Mouse (Mus musculus) heart, postnatal 14 days (tissue): Measurements from ENCODE around the gene Polk. TPM values are rescaled to one million over a fixed set of nuclear protein-coding genes. Genes with fewer than 3 reads are reported as not detected.

Experiments
- DNase-seq, 2 experiments: peaks; one replicate each; pipeline ENCODE4 v3.0.0; 2021 to 2022
- intact Hi-C: fragments of 180-260 bp; cut with DNase I; formaldehyde crosslinking; loops from one replicate; pipeline ENCODE4 v1.15.1; 2025
- long read RNA-seq, 2 experiments: library from polyadenylated mRNA; stranded (forward); transcript quantifications; one replicate each; pipeline ENCODE4 v2.0.0; 2021
- total RNA-seq, 2 experiments: library from RNA; stranded (reverse); gene quantifications; 2 replicates each; pipeline ENCODE4 v1.2.3; 2021

Gene Polk
- total RNA-seq, result 1 to 10 TPM; 5.5 to 6.4 TPM
- long read RNA-seq, experiment 1, partial matches to known transcripts, result 0 of 1 reads
- long read RNA-seq, experiment 1, other reads (novel, unspliced or antisense), result 1 of 1 reads
- long read RNA-seq, experiment 2, full-length matches to known transcripts, result 1 of 4 reads
- long read RNA-seq, experiment 2, partial matches to known transcripts, result 1 of 4 reads
- long read RNA-seq, experiment 2, other reads (novel, unspliced or antisense), result 2 of 4 reads

DNA sequence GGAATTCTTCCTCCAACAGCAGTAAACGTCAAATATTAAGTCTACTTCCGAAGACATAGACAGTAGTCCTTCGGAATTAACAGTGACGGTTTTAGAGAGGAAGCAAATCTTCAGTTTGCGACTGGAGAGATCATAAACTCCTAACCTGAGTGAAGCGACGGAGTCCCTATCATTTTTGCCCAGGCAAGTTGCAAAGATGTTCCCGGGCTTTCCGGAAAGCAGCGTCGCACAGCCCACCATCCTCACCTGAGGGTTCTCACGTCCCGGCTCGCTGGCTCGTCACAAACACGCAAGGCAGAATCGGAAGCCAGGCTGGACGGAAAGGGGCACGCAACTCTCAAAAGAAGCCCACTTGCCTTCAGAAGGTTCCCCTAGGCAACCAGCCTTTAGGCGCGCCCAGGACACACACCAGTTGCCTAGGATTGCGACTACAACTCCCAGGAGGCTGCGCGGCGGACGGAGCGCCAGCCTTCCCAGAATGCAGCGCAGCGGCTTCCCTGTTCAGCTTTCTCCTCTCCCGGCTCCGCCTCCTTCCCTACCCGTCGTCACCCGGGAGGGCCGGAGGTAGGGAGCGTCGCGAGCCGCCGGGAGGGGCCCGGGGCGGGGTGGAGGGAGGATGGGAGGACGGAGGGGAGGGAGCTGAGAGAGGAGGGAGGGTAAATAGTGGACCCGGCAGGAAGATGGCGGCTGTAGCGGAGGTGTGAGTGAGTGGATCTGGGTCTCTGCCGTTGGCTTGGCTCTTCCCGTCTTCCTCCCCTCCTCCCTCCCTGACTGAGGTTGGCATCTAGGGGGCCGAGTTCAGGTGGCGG, at the start of gene Polk, which contains the start of gene Col4a3bp:
Gene Polk (minus strand): TSS at position 499 of the 809 bp plus-strand sequence.
Gene Col4a3bp (plus strand): TSS at position 538 of the 809 bp plus-strand sequence.
- DNase-seq, result peak; percentile 97
- intact Hi-C loops, result loop anchor here (2.0 to 5.0 kb wide), 2 partner anchors 45 to 51 kb away; no protein-coding TSS in a partner anchor

DNA sequence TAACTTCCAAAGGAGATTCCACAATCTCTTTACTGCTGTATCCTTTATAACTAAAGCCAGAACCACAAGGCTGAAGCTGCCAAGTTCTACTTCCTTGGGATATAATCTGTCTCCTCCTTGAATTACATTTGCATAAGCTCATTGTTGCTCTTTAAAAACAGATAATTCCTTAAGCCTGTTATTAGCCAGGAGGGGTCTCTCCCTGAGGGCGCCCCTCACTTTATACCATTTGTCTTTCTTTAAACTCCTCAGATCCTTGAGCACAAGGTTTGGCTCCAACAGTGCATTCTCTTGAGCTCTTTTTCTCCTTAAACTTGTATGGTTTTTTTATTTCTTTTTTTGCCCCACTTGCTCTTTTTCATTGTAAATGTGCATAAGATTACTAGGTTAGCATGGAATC, 46.3 kb upstream of the Polk start:
- DNase-seq, result no peak
- intact Hi-C loops, result no loop called here

DNA sequence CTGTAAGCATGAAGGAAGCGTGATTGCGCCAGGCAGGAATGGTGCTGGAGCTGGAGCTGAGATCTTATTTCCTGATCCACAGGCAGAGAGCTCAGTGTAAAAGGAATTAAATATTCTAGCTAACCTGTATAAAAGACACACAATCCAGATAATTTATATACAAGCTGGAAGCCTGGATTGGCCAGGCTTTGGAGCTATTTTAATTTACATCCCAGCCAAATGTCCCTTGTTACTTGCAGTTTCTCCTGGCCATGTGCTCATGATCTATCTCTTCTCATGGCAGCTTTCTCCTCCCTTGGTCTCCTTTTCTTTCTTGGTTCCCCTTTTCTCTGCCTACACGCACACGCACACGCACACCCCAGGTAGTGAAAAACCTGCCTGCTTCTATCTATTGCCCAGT, 44.2 kb upstream of the Polk start:
- intact Hi-C loops, result no loop called here
- DNase-seq, result no peak

GRCm38 (mm10) chr13:96584201-96584600, 41.8 kb upstream of the Polk start:
- intact Hi-C loops, result no loop called here
- DNase-seq, result no peak

DNA sequence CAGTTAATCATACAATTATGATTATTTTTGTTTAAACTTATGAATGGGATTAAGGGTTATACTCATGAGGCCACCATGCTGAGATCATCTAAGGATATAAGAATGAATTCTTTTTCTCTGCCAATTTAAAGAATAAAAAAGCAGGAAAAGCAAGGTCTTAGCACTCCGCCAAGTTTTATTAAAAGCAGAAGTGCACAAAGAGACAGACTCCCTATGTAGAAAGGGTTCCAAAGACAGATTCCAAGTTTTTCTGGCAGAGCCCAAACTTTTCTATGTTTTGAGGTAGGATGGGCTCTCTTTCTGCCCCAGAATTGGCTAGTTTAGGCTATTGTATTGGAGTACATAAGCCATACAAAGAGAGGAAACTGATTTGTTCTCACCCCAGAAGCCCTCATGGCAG, 37.6 kb upstream of the Polk start:
- intact Hi-C loops, result no loop called here

GRCm38 (mm10) chr13:96579104-96579503, 36.7 kb upstream of the Polk start:
- DNase-seq, result no peak
- intact Hi-C loops, result no loop called here

More for the DNA sequence above, 37.6 kb upstream of the Polk start:
- DNase-seq, result no peak

- no peak for DNase-seq
- intact Hi-C loops, result no loop called here
These were observed 31.8 kb upstream of the Polk start for GRCm38 (mm10) chr13:96574170-96574569.

- intact Hi-C loops, result no loop called here
- no peak for DNase-seq
These were observed 28.6 kb upstream of the Polk start for GRCm38 (mm10) chr13:96571016-96571361.

- intact Hi-C loops, result no loop called here
These were observed 28.1 kb upstream of the Polk start for GRCm38 (mm10) chr13:96570313-96571015.

DNA sequence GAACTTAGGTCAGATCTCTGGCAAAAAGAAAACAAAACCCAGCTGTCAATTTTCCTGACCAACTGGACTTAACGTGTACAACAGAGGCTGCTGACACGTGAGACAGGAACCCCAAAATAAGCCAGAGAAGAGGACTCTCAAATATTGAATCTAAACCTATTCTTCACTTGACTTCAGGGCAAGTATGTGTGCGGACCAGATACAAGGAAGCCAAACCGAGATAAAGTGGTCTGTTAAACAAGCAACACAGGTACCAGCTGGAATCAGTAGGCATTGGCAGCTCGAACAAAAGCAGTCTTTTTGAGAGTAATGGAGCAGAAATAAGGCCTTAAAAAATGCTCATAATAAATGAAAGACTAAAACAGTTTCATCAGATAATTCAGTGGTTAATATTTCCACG, 25.6 kb upstream of the Polk start:
- intact Hi-C loops, result no loop called here
- DNase-seq, result no peak

More at GRCm38 (mm10) chr13:96570313-96571015, 28.1 kb upstream of the Polk start:
- no peak for DNase-seq

DNA sequence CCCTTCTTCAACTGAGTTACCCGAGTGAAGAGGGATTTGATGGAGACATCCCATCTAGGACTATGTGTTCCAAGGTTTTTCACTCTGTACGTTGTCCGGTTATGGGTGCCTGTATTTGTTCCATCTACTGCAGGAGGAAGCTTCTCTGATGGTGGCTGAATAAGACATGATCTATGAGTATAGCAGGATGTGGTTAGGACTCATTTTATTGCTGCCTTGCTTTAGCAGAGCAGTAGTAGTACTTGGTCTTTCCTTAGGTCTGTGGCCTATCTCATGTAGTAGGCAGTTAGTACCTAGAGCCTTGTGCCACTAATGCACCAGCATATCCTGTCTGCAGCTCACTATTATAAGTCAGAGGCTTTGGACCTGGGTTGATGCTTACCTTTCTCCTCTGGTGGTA, 12.7 kb upstream of the Polk start:
- DNase-seq, result no peak
- intact Hi-C loops, result no loop called here

GRCm38 (mm10) chr13:96547941-96548340, 5.6 kb upstream of the Polk start:
- intact Hi-C loops, result no loop called here
- DNase-seq, result no peak

GRCm38 (mm10) chr13:96547250-96547649, 4.9 kb upstream of the Polk start:
- no peak for DNase-seq
- intact Hi-C loops, result no loop called here

- intact Hi-C loops, result loop anchor here (5.0 kb wide), 1 partner anchor 47 kb away; no protein-coding TSS in a partner anchor
- DNase-seq, result no peak
These were observed 2.1 kb upstream of the Polk start for GRCm38 (mm10) chr13:96544506-96544905.

GRCm38 (mm10) chr13:96542901-96543891, 817 bp upstream of the Polk start:
- intact Hi-C loops, result loop anchor here (1.0 to 5.0 kb wide), 3 partner anchors 46 to 109 kb away; no protein-coding TSS in a partner anchor

DNA sequence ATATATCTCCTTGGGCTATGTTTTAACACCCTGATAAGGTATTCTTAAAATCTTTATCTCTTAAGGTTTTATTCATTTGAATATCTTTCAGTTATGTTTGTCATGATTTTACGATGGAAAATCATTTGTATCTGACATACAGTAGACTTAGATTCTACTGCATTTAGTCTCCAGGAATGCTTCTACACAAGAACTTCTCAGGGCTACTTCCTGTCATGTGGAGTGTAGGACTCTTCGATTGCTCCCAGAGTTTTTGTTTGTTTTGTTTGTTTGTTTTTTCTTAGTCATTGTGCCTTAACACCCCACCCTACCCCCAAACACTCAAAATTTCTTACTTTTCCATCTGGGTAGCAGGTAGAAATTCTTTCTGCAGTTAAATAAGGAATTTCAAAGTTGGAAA, 998 bp downstream of the Polk start:
- intact Hi-C loops, result loop anchor here (5.0 kb wide), 1 partner anchor 44 kb away; no protein-coding TSS in a partner anchor
- no peak for DNase-seq

More at GRCm38 (mm10) chr13:96542901-96543891, 817 bp upstream of the Polk start:
- peak in 1 of 2 experiments; percentile 61 for DNase-seq

GRCm38 (mm10) chr13:96538103-96538502, 4.3 kb downstream of the Polk start:
- no peak for DNase-seq
- intact Hi-C loops, result no loop called here

- intact Hi-C loops, result no loop called here
- DNase-seq, result no peak
These were observed 5.4 kb downstream of the Polk start for GRCm38 (mm10) chr13:96536821-96537572.

DNA sequence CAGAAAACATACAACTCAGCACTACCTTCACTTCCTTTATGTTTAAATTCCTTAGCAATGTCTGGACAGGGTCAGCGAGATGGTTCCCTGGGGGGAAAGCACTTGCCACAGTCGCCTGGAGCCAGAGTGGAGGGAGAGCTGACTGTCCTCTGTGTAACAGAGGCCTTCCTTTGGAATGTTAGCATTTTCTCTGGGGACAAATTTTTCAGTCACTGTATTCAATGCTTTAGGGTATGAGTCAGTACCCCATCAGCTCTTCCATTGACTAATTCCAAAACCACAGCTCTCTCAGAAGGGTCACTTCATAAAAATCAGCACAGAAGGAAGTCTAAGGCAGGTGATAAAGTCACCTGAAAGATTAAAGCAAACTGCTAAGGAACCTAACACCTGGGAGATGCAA, 8.6 kb downstream of the Polk start:
- DNase-seq, result no peak
- intact Hi-C loops, result no loop called here
